Mouse (Mus musculus) limb, embryonic 13.5 days (tissue): ENCODE measurements around the gene Serpinf1. TPM values are rescaled to one million over a fixed set of nuclear protein-coding genes. Genes with fewer than 3 reads are reported as not detected.

Source experiments
- ATAC-seq: fragments of 200-750 bp; cut with Nextera tagmentation; 2 replicates; pipeline ENCODE4 v1.8.0; 2017; ENCODE audit warnings: low read depth, moderate number of reproducible peaks, moderate TSS enrichment; ENCODE audit not compliant: low FRiP score
- H3K27ac ChIP-seq: fragments of 300-500 bp; sonication (generic); 2 replicates; pipeline ENCODE4 v1.5.1; 2015; ENCODE audit warnings: inconsistent platforms, mild to moderate bottlenecking, moderate library complexity
- H3K27me3 ChIP-seq: fragments of 300-500 bp; sonication (generic); 2 replicates; pipeline ENCODE4 v1.6.1; 2015; ENCODE audit warnings: mild to moderate bottlenecking, inconsistent platforms
- H3K36me3 ChIP-seq: fragments of 300-500 bp; sonication (generic); 2 replicates; pipeline ENCODE4 v1.6.1; 2015; ENCODE audit warnings: inconsistent platforms, mild to moderate bottlenecking, moderate library complexity
- H3K4me1 ChIP-seq: fragments of 300-500 bp; sonication (generic); 2 replicates; pipeline ENCODE4 v1.6.1; 2015; ENCODE audit warnings: inconsistent platforms
- H3K4me2 ChIP-seq: fragments of 300-500 bp; sonication (generic); replicated peaks from 2 replicates; pipeline ENCODE4 v1.6.1; 2015; ENCODE audit warnings: inconsistent platforms, mild to moderate bottlenecking, moderate library complexity
- H3K4me3 ChIP-seq: fragments of 300-500 bp; sonication (generic); 2 replicates; pipeline ENCODE4 v1.5.1; 2015; ENCODE audit warnings: moderate library complexity, mild to moderate bottlenecking, inconsistent platforms
- H3K9ac ChIP-seq: fragments of 300-500 bp; sonication (generic); 2 replicates; pipeline ENCODE4 v1.6.1; 2015; ENCODE audit warnings: mild to moderate bottlenecking, inconsistent platforms
- H3K9me3 ChIP-seq: fragments of 300-500 bp; sonication (generic); 2 replicates; pipeline ENCODE4 v1.6.1; 2016; ENCODE audit warnings: inconsistent platforms
- WGBS: fragments of 180-500 bp; shearing (Covaris S2); methylation state at CpG from one replicate; pipeline ENCODE4 v1.1.7; 2015; 5-methylcytosine and 5-hydroxymethylcytosine counted together
- polyA plus RNA-seq: library from polyadenylated mRNA; unstranded; fragments of >200 nt; fragmentation: Nextera tagmentation; extraction: Ambion mirVana; gene quantifications from 2 replicates; pipeline ENCODE4 v1.2.1, GENCODE M21; 2015

The Serpinf1 gene
- polyA plus RNA-seq, 1 experiment from 2014 or later, result 227 TPM

DNA sequence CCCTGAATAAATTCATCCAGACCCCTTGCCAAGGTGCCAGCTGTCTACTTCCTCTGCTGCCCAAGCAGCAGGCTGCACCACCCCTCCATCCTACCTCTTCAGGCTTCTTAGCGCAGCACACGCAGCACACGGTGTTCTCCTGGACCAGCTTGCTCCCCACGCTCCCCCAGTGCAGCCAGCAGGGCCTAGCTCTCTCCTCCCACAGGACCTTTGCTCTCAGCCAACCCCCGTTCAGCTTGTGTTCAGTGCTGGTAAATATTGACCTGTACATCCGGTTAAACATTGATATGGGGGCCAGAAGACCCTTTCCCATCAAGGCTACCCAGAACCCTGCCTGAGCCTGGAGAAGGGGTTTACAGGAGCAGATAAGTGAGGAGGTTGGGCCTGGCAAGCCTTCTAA lies 16.9 kb upstream of the Serpinf1 start, which contains the start of gene Serpinf2:
Serpinf2 (minus strand) TSS at position 229 of the 400 bp plus-strand sequence.
- H3K9ac ChIP-seq, result no peak within 1 kb of the TSS
- H3K9me3 ChIP-seq, result peaks cover 1% of the 10 kb centered on the region; the same call in 1 of the 2 replicates
- no peak within 1 kb of the TSS for H3K4me2 ChIP-seq
- no peak within 1 kb of the TSS for H3K27ac ChIP-seq
- no peak within 1 kb of the TSS for H3K4me3 ChIP-seq
- peaks cover 30% of the 10 kb centered on the region for H3K36me3 ChIP-seq
- no peak for ATAC-seq
- WGBS, result 84% methylated on average over 6 of the region's 6 CpGs
- no peaks in the 10 kb centered on the region for H3K27me3 ChIP-seq
- H3K4me1 ChIP-seq, result no peaks in the 10 kb centered on the region

DNA sequence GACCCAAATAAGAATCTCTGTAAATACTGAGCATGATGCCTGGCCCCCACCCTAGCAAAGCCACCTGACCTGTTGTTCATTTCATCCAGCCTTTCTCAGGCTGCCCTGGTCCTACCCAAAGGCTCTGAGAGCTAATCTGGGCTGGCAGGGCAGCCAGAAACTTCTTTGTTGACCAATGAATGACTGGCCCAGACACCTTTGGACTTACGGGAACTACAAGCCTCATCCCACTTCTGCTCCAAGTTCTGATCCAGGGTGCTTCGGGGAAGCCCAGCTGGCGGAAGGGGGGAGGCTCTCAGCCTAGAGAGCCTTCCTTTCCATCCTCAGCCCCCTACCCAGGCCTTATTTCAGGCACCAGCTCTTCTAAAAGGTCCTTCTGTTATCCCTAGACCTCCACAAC lies 16.3 kb upstream of the Serpinf1 start:
- WGBS, result 92% methylated on average over 3 of the region's 3 CpGs
- Histone ChIP-seq H3K4me2 (no peak overlapping the region), H3K27ac (no peak overlapping the region), H3K36me3 (peaks cover 24% of the 10 kb centered on the region), H3K27me3 (no peaks in the 10 kb centered on the region), H3K4me3 (no peak overlapping the region), H3K4me1 (no peaks in the 10 kb centered on the region), H3K9ac (no peak overlapping the region), H3K9me3 (peaks cover 4% of the 10 kb centered on the region; the same call in 1 of the 2 replicates)
- ATAC-seq, result no peak

DNA sequence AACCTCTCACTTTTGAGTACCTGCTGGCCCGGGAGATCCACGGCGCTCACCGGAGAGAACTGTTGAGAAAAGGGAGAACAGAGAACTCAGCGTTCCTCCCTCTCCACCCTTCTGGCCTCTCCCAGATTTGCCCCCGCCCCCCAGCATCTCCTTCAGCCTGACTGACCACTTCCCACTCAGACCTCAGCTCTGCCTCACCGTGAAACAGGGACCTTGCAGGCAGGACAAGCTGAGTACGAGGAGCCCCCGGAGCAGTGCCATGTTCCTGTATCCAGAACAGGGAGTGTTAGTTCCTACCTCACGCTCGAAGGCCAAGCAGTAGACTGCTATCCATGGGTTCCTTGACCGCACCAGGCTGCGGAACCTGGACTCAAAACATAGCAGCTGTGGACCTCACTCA lies 15.7 kb upstream of the Serpinf1 start:
- H3K4me2 ChIP-seq, result no peak overlapping the region
- no peak for ATAC-seq
- WGBS, result 79% methylated on average over 13 of the region's 13 CpGs
- no peaks in the 10 kb centered on the region for H3K27me3 ChIP-seq
- no peaks in the 10 kb centered on the region for H3K4me1 ChIP-seq
- H3K9me3 ChIP-seq, result peaks cover 4% of the 10 kb centered on the region; the same call in 1 of the 2 replicates
- H3K4me3 ChIP-seq, result no peak overlapping the region
- no peak overlapping the region for H3K9ac ChIP-seq
- peaks cover 21% of the 10 kb centered on the region for H3K36me3 ChIP-seq
- H3K27ac ChIP-seq, result no peak overlapping the region

DNA sequence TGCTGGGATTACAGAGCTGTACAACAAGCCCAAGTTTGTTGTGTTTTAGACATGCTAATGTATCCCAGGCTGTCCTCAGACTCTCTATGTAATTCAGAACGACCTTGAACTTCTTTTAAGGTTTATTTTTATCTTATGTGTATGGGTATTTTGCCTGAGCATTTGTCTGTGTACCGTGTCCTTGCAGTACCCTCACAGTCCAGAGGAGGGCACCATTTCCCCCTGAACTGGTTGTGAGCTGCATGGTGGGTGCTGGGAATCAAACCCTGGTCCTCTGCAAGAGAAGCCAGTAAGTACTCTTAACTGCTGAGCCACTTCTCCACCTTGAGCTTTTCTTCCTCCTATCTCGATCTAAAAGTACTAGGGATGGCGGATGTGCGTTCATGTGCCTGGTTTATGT lies 11.6 kb upstream of the Serpinf1 start:
- Histone ChIP-seq H3K9me3 (peaks cover 4% of the 10 kb centered on the region; the same call in 1 of the 2 replicates), H3K9ac (no peak overlapping the region), H3K4me2 (no peak overlapping the region), H3K4me1 (no peaks in the 10 kb centered on the region), H3K27me3 (no peaks in the 10 kb centered on the region), H3K4me3 (no peak overlapping the region), H3K27ac (no peak overlapping the region), H3K36me3 (no peaks in the 10 kb centered on the region)
- WGBS, result 90% methylated on average over 5 of the region's 5 CpGs
- no peak for ATAC-seq

DNA sequence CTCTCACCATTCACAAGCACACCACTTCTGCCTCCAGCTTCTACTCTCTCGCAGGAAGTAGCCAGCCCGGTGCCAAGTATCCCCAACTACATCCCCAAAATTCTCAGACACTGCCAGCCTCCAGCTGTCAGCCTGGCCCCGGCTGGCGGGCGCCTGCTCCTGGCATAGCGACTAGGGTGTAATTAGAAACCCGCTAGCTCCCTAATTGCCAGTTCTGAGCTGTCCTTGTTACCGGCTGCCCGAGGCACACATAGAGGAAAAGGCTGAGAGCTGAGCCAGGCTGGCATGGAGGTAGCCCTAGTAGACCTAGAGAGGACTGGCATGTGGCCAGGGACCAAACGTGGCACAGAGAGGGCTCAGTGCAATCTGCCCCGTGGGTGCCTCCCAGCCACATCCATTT lies 8.8 kb upstream of the Serpinf1 start:
- 72% methylated on average over 11 of the region's 11 CpGs for WGBS
- Histone ChIP-seq H3K27ac (no peak overlapping the region), H3K9ac (no peak overlapping the region), H3K27me3 (no peaks in the 10 kb centered on the region), H3K4me2 (no peak overlapping the region), H3K4me1 (no peaks in the 10 kb centered on the region), H3K36me3 (no peaks in the 10 kb centered on the region), H3K4me3 (no peak overlapping the region), H3K9me3 (peaks cover 4% of the 10 kb centered on the region; the same call in 1 of the 2 replicates)
- no peak for ATAC-seq

DNA sequence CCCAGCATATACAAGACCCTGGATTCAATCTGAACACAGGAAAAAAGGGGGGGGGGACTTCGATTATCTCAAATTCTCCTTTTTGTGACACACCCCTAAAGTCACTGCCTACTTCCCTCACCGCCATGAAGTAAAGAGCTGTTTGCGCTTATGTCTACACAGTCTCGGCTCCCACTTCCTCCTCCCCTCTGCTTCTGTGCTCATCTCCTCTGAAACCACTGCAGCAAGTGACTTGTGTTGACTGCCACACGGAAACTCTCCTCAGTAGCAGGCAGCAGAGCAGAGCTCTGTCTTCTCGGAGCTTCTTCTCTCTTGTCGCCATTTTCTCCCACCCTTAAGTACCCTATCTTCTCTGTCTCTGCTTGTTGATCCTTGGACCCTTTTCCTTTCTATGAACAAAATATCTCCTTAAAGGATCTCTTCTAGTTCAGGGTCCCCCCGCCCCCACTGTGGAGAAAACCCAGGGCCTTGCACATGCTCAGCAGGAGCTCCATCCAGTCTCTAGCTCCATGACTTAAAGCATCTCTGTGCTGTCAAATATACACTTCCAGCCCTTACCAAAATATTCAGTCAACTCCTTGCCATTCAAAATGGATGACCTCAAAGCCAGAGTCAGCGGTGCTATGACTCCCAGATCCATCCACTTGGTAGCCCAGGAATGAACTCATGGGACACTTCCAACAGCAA lies 6.7 kb upstream of the Serpinf1 start:
- no peak for ATAC-seq
- 83% methylated on average over 9 of the region's 9 CpGs for WGBS

DNA sequence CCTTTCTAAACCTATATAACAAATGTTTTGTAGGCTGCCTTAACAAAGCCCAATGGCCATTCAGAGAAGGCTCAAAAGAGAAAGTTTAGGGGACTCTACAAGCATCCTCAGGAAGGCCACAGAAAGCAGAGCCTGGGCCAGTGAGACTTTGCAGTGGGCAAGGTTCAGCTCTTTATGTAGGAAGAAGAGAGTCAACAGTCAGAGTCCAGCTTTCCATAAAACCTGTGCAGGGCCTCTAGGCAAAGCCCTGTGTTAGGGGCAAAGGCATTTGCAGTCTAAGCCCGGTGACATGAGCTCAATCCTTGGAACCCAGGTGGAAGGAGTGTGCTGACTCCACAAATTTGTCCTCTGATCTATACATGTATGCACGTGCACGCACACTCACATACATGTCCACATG lies 2.0 kb upstream of the Serpinf1 start:
- Histone ChIP-seq H3K4me3 (no peak overlapping the region), H3K36me3 (no peaks in the 10 kb centered on the region), H3K4me2 (no peak overlapping the region), H3K9me3 (no peaks in the 10 kb centered on the region), H3K9ac (no peak overlapping the region), H3K27me3 (no peaks in the 10 kb centered on the region), H3K27ac (no peak overlapping the region), H3K4me1 (peaks cover 29% of the 10 kb centered on the region)
- ATAC-seq, result no peak
- WGBS, result 89% methylated on average over 3 of the region's 3 CpGs

More for the DNA sequence above, 6.7 kb upstream of the Serpinf1 start:
- Histone ChIP-seq H3K4me2 (no peak overlapping the region), H3K9ac (no peak overlapping the region), H3K9me3 (peaks cover under 1% of the 10 kb centered on the region; the same call in 1 of the 2 replicates), H3K4me1 (no peaks in the 10 kb centered on the region), H3K27ac (no peak overlapping the region), H3K4me3 (no peak overlapping the region), H3K27me3 (no peaks in the 10 kb centered on the region), H3K36me3 (no peaks in the 10 kb centered on the region)

DNA sequence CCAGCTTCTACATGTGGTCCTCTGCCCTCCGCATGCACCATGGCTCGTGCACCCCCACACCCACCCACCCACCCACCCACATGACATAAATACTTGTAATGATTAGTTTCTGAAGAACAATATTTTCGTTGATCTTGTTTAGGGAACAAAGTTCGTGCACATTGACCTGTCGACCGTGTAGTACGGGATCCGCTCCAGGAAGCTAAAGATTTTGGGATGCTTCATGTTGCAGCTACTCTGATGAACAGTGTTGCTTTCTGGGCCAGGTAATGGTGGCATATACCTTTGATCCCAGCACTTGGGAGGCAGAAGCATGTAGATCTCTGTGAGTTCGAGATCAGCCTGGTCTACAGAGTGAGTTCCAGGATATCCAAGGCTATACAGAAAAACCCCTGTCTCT lies 1.5 kb upstream of the Serpinf1 start:
- ATAC-seq, result no peak
- no peaks in the 10 kb centered on the region for H3K9me3 ChIP-seq
- 92% methylated on average over 9 of the region's 9 CpGs for WGBS
- no peak overlapping the region for H3K4me2 ChIP-seq
- H3K27ac ChIP-seq, result no peak overlapping the region
- peaks cover 29% of the 10 kb centered on the region for H3K4me1 ChIP-seq
- no peak overlapping the region for H3K9ac ChIP-seq
- H3K27me3 ChIP-seq, result no peaks in the 10 kb centered on the region
- no peaks in the 10 kb centered on the region for H3K36me3 ChIP-seq
- no peak overlapping the region for H3K4me3 ChIP-seq

DNA sequence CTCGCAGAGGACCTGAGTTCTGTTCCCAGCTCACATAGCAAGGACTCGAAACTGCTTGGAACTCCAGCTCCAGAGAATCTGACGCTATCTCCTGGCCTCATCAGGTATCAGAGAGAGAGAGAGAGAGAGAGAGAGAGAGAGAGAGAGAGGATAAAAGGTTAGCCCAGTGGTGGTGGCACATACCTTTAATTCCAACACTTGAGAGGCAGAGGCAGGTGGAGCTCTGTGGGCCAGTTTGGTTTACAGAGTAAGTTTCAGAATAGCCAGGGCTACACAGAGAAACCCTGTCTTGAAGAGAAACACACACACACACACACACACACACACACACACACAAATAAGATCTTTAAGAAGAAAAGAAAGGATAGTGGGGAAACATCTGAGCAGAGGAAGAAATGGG lies 590 bp upstream of the Serpinf1 start:
- H3K9ac ChIP-seq, result no peak overlapping the region
- H3K27me3 ChIP-seq, result no peaks in the 10 kb centered on the region
- H3K4me3 ChIP-seq, result no peak overlapping the region
- WGBS, result 93% methylated on average over 3 of the region's 3 CpGs
- no peak for ATAC-seq
- H3K4me2 ChIP-seq, result no peak overlapping the region
- H3K9me3 ChIP-seq, result no peaks in the 10 kb centered on the region
- no peaks in the 10 kb centered on the region for H3K36me3 ChIP-seq
- no peak overlapping the region for H3K27ac ChIP-seq
- H3K4me1 ChIP-seq, result peaks cover 29% of the 10 kb centered on the region

GRCm38 (mm10) chr11:75421375-75422012 lies 1.0 kb downstream of the Serpinf1 start:
- peak overlapping the region; percentile 80 for H3K4me2 ChIP-seq
- H3K27me3 ChIP-seq, result no peaks in the 10 kb centered on the region
- peak overlapping the region; percentile 52 for H3K4me3 ChIP-seq
- 18% methylated on average over 6 of the region's 6 CpGs for WGBS
- no peaks in the 10 kb centered on the region for H3K9me3 ChIP-seq
- peaks cover 29% of the 10 kb centered on the region for H3K4me1 ChIP-seq
- H3K27ac ChIP-seq, result peak overlapping the region; percentile 73
- peaks cover 12% of the 10 kb centered on the region for H3K36me3 ChIP-seq
- peak overlapping the region; percentile 65 for H3K9ac ChIP-seq
- ATAC-seq, result peak; percentile 68; the same call in 1 of the 2 replicates

GRCm38 (mm10) chr11:75420810-75421374 lies 1.6 kb downstream of the Serpinf1 start:
- H3K4me1 ChIP-seq, result peaks cover 29% of the 10 kb centered on the region
- peak overlapping the region; percentile 52 for H3K4me3 ChIP-seq
- H3K36me3 ChIP-seq, result peaks cover 18% of the 10 kb centered on the region
- H3K9me3 ChIP-seq, result no peaks in the 10 kb centered on the region
- H3K4me2 ChIP-seq, result peak overlapping the region; percentile 80
- WGBS, result 39% methylated on average over 5 of the region's 5 CpGs
- peak overlapping the region; percentile 73; the same call in 1 of the 2 replicates for H3K27ac ChIP-seq
- H3K27me3 ChIP-seq, result no peaks in the 10 kb centered on the region
- H3K9ac ChIP-seq, result peak overlapping the region; percentile 65
- no peak for ATAC-seq

DNA sequence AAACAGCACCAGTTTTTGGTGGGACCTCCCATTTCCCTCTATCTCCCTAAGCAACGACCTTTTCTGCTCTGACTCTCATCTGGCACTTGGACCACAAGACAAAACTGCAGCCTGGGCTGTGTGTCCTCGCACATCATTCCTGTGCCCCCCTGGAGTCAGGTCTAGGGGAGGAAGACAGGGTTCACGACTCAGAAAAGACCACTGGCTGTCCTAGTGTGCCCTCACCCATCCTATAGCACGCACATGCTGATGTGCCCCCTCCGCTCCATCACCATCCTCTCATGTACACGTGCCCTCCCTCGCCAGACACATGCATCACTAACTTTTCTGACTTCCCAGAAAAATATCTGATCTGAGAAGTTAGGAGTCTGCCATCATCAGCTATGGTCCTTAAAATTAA lies 2.5 kb downstream of the Serpinf1 start:
- ATAC-seq, result no peak
- Histone ChIP-seq H3K27ac (no peak overlapping the region), H3K36me3 (peaks cover 26% of the 10 kb centered on the region), H3K4me1 (peaks cover 29% of the 10 kb centered on the region), H3K4me3 (no peak overlapping the region), H3K4me2 (peak overlapping the region; percentile 80; the same call in 1 of the 2 replicates), H3K9ac (peak overlapping the region; percentile 65; the same call in 1 of the 2 replicates), H3K27me3 (no peaks in the 10 kb centered on the region), H3K9me3 (no peaks in the 10 kb centered on the region)
- 83% methylated on average over 7 of the region's 7 CpGs for WGBS
